Mouse (Mus musculus): ENCODE data around the gene Add2. TPM values are rescaled to one million over a fixed set of nuclear protein-coding genes. Genes with fewer than 3 reads are reported as not detected.

The Add2 gene
- polyA plus RNA-seq, 1 experiment = 0.11 TPM

DNA sequence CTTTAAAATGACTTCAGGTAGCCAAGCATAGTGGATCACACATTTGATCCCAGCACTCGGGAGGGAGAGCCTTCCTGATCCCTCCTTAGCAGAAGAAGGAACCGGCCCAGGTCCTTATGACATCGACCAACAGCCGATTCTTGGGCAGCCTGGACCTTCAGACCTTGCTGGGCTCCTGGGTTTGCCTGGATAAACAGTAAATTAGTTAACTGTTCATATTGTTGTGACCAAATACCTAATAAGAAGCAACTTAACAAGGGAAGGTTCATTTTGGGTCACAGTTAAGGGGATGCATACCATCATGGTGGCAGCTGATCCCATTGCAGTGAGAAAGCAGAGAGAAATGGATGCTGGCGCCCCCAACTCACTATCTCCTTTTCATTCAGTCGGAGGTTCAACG lies 124.2 kb downstream of the Add2 start:
- Histone ChIP-seq H3K27ac (ENCODE audit: insufficient read depth, low read length) (no peak overlapping the region), H3K4me3 (ENCODE audit: insufficient read depth, low read length) (no peak overlapping the region), H3K4me1 (ENCODE audit: control insufficient read depth, insufficient read depth, low read length) (peaks cover 10% of the 10 kb centered on the region)
- TF ChIP-seq CTCF (IDR thresholded peaks at IDR 0.05; ENCODE audit: borderline replicate concordance, insufficient read depth, low read length) (no peak), POLR2A (IDR thresholded peaks at IDR 0.05; ENCODE audit: low read depth, low read length) (no peak)

DNA sequence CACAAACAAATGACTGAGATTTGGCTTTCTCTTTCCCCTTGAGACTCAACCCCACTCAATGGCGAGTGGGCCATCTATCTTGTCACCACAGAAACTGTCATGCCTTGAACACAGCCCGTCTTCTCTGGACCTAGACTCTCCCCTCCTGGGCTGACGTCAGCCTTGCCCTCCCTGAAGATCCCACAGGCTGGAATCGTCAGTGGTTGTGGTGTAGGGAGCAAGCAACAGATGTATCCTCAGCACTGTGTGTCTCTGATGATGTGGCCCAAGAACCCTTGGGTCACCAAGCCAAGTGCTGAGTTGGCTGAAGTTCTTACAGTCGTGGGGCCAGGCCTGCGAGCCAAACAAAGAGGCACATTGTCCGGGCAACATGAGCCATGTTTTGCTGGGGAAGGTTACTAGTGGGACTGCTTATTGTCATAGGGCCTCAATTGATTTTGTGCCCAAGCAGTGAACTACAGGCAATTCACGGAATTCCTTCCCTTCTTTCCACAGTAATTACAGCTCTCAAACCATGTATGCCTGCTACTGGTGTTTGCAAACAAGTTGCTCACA lies 125.0 kb downstream of the Add2 start:
- TF ChIP-seq POLR2A (IDR thresholded peaks at IDR 0.05; ENCODE audit: low read depth, low read length) (no peak), CTCF (IDR thresholded peaks at IDR 0.05; ENCODE audit: borderline replicate concordance, insufficient read depth, low read length) (no peak)

DNA sequence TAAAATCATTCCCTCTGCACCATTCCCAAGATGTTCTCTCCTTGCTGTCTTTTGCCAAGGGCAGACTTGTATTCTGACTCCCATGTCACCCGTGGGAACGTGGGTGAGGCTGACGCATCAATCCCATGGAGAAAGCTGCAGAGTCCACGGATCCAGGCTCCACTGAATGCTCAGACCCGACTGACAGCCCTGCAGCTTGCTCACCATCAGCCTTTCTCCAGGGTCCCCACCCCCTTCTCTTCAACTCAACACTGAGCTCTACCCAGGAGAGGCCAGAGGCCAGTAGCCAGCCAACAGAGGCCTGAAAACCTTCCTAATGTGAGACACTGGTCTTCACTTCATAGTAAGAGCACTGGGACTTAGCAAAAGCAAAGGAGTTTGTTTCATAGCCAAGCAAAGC lies 125.5 kb downstream of the Add2 start:
- peaks cover 7% of the 10 kb centered on the region for H3K4me1 ChIP-seq (ENCODE audit: control insufficient read depth, insufficient read depth, low read length)
- H3K27ac ChIP-seq (ENCODE audit: insufficient read depth, low read length) = no peak overlapping the region
- TF ChIP-seq CTCF (IDR thresholded peaks at IDR 0.05; ENCODE audit: borderline replicate concordance, insufficient read depth, low read length) (no peak), POLR2A (IDR thresholded peaks at IDR 0.05; ENCODE audit: low read depth, low read length) (no peak)
- H3K4me3 ChIP-seq (ENCODE audit: insufficient read depth, low read length) = no peak overlapping the region

More for the DNA sequence above, 125.0 kb downstream of the Add2 start:
- Histone ChIP-seq H3K4me1 (ENCODE audit: control insufficient read depth, insufficient read depth, low read length) (peaks cover 9% of the 10 kb centered on the region), H3K27ac (ENCODE audit: insufficient read depth, low read length) (no peak overlapping the region), H3K4me3 (ENCODE audit: insufficient read depth, low read length) (no peak overlapping the region)

DNA sequence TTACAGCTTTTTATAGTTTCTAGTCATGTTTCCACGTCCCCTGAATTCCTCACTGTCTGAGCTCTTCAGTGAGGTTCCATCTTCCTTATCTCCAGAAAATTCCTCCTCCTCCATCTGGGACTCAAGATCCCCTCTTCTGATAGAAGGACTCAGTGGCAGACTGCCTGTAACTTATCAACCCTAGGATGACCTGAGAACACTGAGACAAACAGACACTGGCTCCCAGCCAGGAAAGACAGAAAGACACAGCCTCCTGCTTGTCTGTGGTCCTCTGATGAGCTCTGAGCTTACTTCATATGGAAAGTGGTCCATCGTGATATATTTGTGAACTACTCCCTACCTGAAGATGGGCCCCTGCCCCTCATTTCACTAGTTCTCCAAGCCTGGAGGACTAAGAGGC lies 126.0 kb downstream of the Add2 start:
- no peak overlapping the region for H3K27ac ChIP-seq (ENCODE audit: insufficient read depth, low read length)
- TF ChIP-seq CTCF (IDR thresholded peaks at IDR 0.05; ENCODE audit: borderline replicate concordance, insufficient read depth, low read length) (no peak), POLR2A (IDR thresholded peaks at IDR 0.05; ENCODE audit: low read depth, low read length) (no peak)
- peaks cover 4% of the 10 kb centered on the region; the same call in 1 of the 2 replicates for H3K4me1 ChIP-seq (ENCODE audit: control insufficient read depth, insufficient read depth, low read length)
- no peak overlapping the region for H3K4me3 ChIP-seq (ENCODE audit: insufficient read depth, low read length)

DNA sequence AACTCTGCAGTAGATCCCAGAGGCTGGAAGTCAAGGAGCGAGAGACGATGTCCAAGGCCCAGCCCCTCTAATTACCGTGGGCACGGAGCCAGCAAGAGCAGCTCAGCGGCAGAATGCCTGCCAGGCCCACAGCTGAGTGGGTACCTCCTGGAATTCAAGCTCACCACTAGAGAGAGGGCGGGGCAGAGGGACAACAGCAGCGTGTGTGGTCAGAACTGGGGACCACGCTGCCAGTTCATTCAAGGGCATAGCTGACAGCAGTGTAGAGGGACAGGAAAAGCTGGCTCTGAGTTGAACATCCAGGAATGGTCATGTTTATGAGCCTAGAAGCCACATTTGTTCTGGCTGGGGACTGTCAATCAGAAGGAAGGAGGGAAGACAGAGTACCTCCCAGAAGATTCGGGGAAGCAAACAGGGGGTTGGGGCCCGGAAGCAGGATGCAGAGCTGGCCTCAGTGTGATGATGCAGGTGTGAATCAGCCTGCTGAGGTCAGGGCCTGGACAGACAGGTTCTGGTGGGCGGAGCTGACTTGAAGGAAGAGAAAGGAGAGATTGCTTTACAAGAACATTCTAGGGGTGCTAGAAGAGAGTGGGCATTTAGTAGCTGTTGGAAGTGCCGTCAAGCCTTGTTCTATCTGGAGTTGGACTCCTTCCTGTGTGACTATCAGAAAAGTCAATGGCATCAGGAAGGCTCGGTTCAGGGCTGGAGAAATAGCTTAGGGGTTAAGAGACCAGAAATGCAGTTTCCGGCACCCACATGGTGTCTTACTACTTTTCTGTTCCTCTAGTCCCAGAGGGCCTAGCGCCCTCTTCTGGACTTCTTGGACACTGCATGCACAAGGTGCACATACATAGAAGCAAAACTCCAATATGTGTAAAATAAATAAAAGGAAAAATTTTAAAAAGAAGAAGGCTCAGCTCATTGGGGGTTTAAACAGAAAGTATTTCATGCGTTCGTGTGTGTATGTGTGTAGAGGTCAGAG lies 129.1 kb downstream of the Add2 start:
- Histone ChIP-seq H3K4me3 (ENCODE audit: insufficient read depth, low read length) (no peak overlapping the region), H3K4me1 (ENCODE audit: control insufficient read depth, insufficient read depth, low read length) (peaks cover 4% of the 10 kb centered on the region; the same call in 1 of the 2 replicates), H3K27ac (ENCODE audit: insufficient read depth, low read length) (no peak overlapping the region)
- TF ChIP-seq CTCF (IDR thresholded peaks at IDR 0.05; ENCODE audit: borderline replicate concordance, insufficient read depth, low read length) (no peak), POLR2A (IDR thresholded peaks at IDR 0.05; ENCODE audit: low read depth, low read length) (no peak)

DNA sequence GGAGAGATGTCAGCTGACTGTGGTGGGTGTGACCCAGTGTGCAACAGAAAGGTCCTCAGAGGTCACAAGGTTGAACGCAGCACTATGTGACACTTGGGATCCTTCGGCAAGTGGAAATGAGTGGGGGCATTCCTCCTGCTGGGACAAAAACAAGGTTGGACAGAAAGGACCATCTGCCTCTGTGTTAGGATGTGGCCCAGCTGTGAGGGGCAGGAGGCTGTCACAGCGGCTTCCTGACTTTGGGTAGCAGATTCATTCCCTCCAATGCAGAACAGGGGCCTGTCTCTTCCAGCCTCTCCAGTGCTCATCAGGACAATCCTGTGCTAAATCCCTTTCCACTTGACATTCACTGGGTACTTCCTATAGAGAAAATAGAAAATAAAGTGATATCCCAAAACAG lies 132.4 kb downstream of the Add2 start:
- TF ChIP-seq CTCF (IDR thresholded peaks at IDR 0.05; ENCODE audit: borderline replicate concordance, insufficient read depth, low read length) = no peak
- no peak for TF ChIP-seq POLR2A (IDR thresholded peaks at IDR 0.05; ENCODE audit: low read depth, low read length)
- no peak overlapping the region for H3K4me3 ChIP-seq (ENCODE audit: insufficient read depth, low read length)

DNA sequence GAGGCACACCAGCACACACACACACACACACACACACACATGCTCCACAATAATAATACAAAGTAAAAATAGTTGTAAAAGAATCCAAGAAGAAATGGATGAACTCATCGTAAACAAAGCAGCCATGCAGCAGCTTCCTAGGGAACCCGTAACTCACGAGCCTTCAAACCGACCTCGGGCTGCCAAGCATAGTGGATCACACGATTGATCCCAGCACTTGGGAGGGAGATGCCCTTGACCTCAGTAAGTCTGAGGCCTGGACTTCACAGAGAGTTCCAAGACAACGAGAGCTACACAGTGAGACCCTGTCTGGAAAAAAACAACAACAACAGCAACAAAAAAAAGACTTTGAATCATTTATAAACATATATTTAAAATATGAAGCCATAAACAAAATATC lies 133.1 kb downstream of the Add2 start:
- no peak overlapping the region for H3K4me3 ChIP-seq (ENCODE audit: insufficient read depth, low read length)
- H3K27ac ChIP-seq (ENCODE audit: insufficient read depth, low read length) = no peak overlapping the region
- H3K4me1 ChIP-seq (ENCODE audit: control insufficient read depth, insufficient read depth, low read length) = peaks cover 4% of the 10 kb centered on the region; the same call in 1 of the 2 replicates
- TF ChIP-seq CTCF (IDR thresholded peaks at IDR 0.05; ENCODE audit: borderline replicate concordance, insufficient read depth, low read length) (no peak), POLR2A (IDR thresholded peaks at IDR 0.05; ENCODE audit: low read depth, low read length) (no peak)

More for the DNA sequence above, 132.4 kb downstream of the Add2 start:
- H3K27ac ChIP-seq (ENCODE audit: insufficient read depth, low read length) = no peak overlapping the region
- H3K4me1 ChIP-seq (ENCODE audit: control insufficient read depth, insufficient read depth, low read length) = peaks cover 4% of the 10 kb centered on the region; the same call in 1 of the 2 replicates

DNA sequence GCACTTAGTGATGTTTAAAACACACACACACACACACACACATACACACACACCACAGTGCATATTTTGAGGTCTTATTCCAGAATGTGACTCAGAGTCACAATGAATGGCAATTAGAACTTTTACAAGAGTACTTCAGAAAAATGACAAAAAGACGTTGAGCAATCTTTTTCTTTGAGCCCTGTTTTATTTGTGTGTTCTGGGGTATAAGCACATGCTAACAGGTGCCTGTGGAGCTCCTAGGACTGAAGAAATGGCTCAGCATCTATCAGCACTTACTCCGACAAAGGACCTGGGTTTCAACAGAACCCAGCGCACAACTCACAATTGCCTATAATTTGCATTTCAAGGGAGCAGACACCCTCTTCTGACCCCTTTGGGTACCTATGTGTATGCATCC lies 135.5 kb downstream of the Add2 start:
- TF ChIP-seq POLR2A (IDR thresholded peaks at IDR 0.05; ENCODE audit: low read depth, low read length) (no peak), CTCF (IDR thresholded peaks at IDR 0.05; ENCODE audit: borderline replicate concordance, insufficient read depth, low read length) (no peak)
- Histone ChIP-seq H3K4me3 (ENCODE audit: insufficient read depth, low read length) (no peak overlapping the region), H3K27ac (ENCODE audit: insufficient read depth, low read length) (no peak overlapping the region), H3K4me1 (ENCODE audit: control insufficient read depth, insufficient read depth, low read length) (no peaks in the 10 kb centered on the region)

DNA sequence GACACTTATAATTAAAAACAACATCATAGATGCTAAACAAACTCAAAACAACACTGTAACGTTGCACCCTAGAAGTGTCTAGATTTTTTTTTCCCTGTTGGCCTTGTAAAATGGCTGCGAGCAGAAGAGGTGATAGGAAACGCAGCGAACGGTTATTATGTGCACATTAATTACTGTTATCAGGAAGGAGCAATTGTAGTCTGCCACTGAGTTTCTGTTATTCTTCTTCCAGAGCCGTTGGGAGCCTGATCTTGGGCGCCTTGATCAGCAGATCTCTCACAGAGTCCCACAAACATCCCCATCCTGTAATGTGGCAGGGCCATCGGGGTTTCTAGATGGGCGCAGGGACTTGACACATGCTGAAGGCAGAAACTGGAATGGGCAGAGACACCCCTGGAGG lies 137.9 kb downstream of the Add2 start:
- TF ChIP-seq POLR2A (IDR thresholded peaks at IDR 0.05; ENCODE audit: low read depth, low read length) (no peak), CTCF (IDR thresholded peaks at IDR 0.05; ENCODE audit: borderline replicate concordance, insufficient read depth, low read length) (no peak)
- no peak overlapping the region for H3K27ac ChIP-seq (ENCODE audit: insufficient read depth, low read length)

DNA sequence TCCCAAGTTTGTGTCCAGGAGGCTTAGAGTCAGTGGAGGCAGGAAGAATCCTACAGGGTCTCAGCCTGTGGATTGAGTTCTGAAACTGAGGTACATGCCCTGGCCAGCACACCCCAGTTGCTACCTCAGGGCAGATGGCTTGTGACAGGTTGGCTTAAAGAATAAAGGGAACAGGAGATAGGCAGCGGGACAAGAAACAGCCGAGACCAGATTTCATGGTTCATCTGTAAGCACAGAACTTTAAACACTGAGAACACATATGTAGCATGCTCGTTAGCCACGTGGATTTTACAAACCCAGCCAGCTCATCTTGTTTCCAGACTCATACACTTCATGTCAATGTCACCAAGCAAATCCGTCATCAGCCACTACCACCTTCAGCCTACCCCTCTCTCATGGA lies 139.4 kb downstream of the Add2 start:
- Histone ChIP-seq H3K4me3 (ENCODE audit: insufficient read depth, low read length) (no peak overlapping the region), H3K4me1 (ENCODE audit: control insufficient read depth, insufficient read depth, low read length) (no peaks in the 10 kb centered on the region), H3K27ac (ENCODE audit: insufficient read depth, low read length) (no peak overlapping the region)
- TF ChIP-seq CTCF (IDR thresholded peaks at IDR 0.05; ENCODE audit: borderline replicate concordance, insufficient read depth, low read length) (no peak), POLR2A (IDR thresholded peaks at IDR 0.05; ENCODE audit: low read depth, low read length) (no peak)

More for the DNA sequence above, 137.9 kb downstream of the Add2 start:
- Histone ChIP-seq H3K4me3 (ENCODE audit: insufficient read depth, low read length) (no peak overlapping the region), H3K4me1 (ENCODE audit: control insufficient read depth, insufficient read depth, low read length) (no peaks in the 10 kb centered on the region)

Data from embryonic fibroblast, embryonic 13.5 days (primary cell).